Mouse (Mus musculus): ENCODE data around the gene Esp38. TPM values are rescaled to one million over a fixed set of nuclear protein-coding genes. Genes with fewer than 3 reads are reported as not detected.

Gene Esp38
- polyA plus RNA-seq (2012; fragmentation: generic; extraction: Trizol), result not detected

DNA sequence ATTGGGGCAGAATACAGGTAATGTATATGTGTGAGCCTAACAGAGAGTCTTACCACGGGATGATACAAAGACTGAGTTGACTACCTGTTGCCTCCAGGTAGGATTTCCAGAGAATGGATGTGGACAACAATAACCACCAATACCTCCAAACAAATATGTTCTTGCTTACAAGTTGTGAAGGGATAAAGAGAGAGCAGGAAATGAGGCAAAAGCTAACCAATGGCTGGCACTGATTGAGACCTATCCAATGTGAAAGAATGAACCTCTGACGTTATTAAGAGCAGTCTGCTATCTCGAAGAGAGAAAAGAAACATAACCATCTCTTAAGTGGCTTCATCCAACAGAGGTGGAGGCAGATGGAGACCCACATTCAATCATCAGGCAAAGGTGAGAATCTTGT, at the start of gene Esp38:
TSS of gene Esp38 (plus strand) at position 301 of the 400 bp plus-strand sequence.

Other genes starting within 250 kb of the Esp38 start
- gene AC192777.2, start 144.9 kb downstream of the Esp38 start, polyA plus RNA-seq (2012; fragmentation: generic; extraction: Trizol), result not detected